Mouse (Mus musculus) midbrain, embryonic 12.5 days (tissue): ENCODE measurements at regions not wholly inside any gene's neighbourhood (a gene's known extent, or its start where the extent isn't known, plus 50 kb on each side); places are given as distances from the start of the nearest gene placed in this dataset.

Experiments used
- ATAC-seq: fragments of 200-750 bp; cut with Nextera tagmentation; 2 replicates; pipeline ENCODE4 v1.8.0; 2017; ENCODE audit warnings: low read depth, moderate TSS enrichment, moderate library complexity; ENCODE audit not compliant: low FRiP score
- H3K27ac ChIP-seq: fragments of 300-500 bp; sonication (generic); replicated peaks from 2 replicates; pipeline ENCODE4 v1.5.1; 2016; ENCODE audit warnings: mild to moderate bottlenecking
- H3K27me3 ChIP-seq: fragments of 300-500 bp; sonication (generic); 2 replicates; pipeline ENCODE4 v1.6.1; 2016; ENCODE audit warnings: mild to moderate bottlenecking
- H3K36me3 ChIP-seq: fragments of 300-500 bp; sonication (generic); 2 replicates; pipeline ENCODE4 v1.6.1; 2016
- H3K4me1 ChIP-seq: fragments of 300-500 bp; sonication (generic); 2 replicates; pipeline ENCODE4 v1.6.1; 2016
- H3K4me2 ChIP-seq: fragments of 300-500 bp; sonication (generic); replicated peaks from 2 replicates; pipeline ENCODE4 v1.6.1; 2016; ENCODE audit warnings: mild to moderate bottlenecking, moderate library complexity
- H3K4me3 ChIP-seq: fragments of 300-500 bp; sonication (generic); 2 replicates; pipeline ENCODE4 v1.5.1; 2016; ENCODE audit warnings: mild to moderate bottlenecking
- H3K9ac ChIP-seq: fragments of 300-500 bp; sonication (generic); replicated peaks from 2 replicates; pipeline ENCODE4 v1.6.1; 2016; ENCODE audit warnings: mild to moderate bottlenecking, moderate library complexity
- H3K9me3 ChIP-seq: fragments of 300-500 bp; sonication (generic); 2 replicates; pipeline ENCODE4 v1.6.1; 2016; ENCODE audit warnings: mild to moderate bottlenecking
- WGBS: fragments of 180-500 bp; shearing (Covaris S2); methylation state at CpG from one replicate; pipeline ENCODE4 v1.1.7; 2016; 5-methylcytosine and 5-hydroxymethylcytosine counted together

DNA sequence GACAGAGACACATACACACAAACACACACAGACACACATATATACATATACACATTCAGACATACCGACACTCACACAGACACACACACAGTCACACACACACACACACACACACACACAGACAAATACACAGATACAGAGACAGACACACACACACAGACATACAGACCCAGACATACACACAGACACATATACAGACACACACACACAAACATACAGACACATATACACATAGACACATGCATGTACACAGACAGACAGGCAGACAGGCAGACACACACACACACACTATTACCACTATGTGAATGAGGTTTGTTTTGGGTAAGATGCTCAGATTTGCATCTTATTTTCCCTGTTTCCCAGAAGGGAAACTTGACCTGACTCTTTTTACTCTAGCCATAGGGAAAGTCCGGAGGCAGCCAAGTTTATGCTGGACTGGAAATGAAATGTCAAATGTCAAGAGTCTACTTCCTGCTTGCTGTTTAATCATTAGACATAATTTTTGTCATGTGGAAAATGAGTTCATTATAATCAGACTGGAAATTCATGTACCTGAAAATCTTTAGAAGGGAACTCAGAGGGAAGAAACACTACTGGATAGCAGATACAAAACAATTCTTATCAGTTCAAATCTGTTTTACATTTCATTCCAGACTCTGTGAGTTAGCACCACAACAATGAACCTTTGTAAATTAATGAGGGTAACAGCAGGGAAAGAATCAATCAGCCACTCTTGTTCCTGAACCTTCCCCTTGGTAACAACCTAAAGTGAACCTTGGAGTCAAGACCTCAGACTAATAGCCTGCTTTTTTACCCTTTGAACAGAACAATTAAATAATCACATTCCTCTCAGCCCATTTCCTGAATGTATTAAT lies 651.1 kb downstream of the Gsdmc2 start:
- no peak overlapping the region for H3K4me2 ChIP-seq
- no peak for ATAC-seq
- H3K9ac ChIP-seq: no peak overlapping the region
- H3K36me3 ChIP-seq: no peaks in the 10 kb centered on the region
- H3K27ac ChIP-seq: no peak overlapping the region
- H3K4me1 ChIP-seq: no peaks in the 10 kb centered on the region
- no peaks in the 10 kb centered on the region for H3K27me3 ChIP-seq
- H3K9me3 ChIP-seq: no peaks in the 10 kb centered on the region
- 82% methylated on average over 2 of the region's 2 CpGs for WGBS
- no peak overlapping the region for H3K4me3 ChIP-seq

GRCm38 (mm10) chr15:63191731-63192130 lies 653.2 kb downstream of the Gsdmc2 start:
- H3K36me3 ChIP-seq: no peaks in the 10 kb centered on the region
- no peak overlapping the region for H3K4me3 ChIP-seq
- no peak overlapping the region for H3K4me2 ChIP-seq
- H3K9ac ChIP-seq: no peak overlapping the region
- no peak overlapping the region for H3K27ac ChIP-seq
- 85% methylated on average over 2 of the region's 2 CpGs for WGBS
- no peaks in the 10 kb centered on the region for H3K27me3 ChIP-seq
- no peaks in the 10 kb centered on the region for H3K9me3 ChIP-seq
- ATAC-seq: no peak
- H3K4me1 ChIP-seq: no peaks in the 10 kb centered on the region

DNA sequence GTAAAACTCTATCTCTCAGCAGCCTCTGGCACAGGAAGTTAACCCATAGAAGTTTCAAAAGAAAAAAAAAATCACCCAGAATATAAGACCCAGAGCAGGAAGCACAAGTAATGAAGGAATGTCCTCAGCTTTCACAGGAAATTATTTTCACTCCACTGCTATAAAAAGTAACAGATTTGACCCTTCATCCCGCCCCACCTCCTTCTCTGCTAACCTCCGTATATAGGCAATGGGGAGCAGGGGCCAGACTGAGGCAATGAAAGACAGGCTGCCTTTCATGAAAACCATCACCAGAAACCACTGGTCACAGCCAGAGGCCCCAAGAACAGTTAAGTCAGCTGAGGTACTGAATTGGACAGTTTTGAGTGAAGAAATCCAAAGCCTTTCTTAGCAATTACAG lies 654.9 kb downstream of the Gsdmc2 start:
- Histone ChIP-seq H3K4me3 (no peak overlapping the region), H3K4me2 (no peak overlapping the region), H3K27me3 (no peaks in the 10 kb centered on the region), H3K27ac (no peak overlapping the region), H3K9me3 (no peaks in the 10 kb centered on the region), H3K4me1 (no peaks in the 10 kb centered on the region), H3K36me3 (no peaks in the 10 kb centered on the region), H3K9ac (no peak overlapping the region)
- 71% methylated on average over 2 of the region's 2 CpGs for WGBS
- no peak for ATAC-seq

- Histone ChIP-seq H3K36me3 (no peaks in the 10 kb centered on the region), H3K9me3 (no peaks in the 10 kb centered on the region), H3K9ac (no peak overlapping the region), H3K27ac (no peak overlapping the region), H3K27me3 (no peaks in the 10 kb centered on the region), H3K4me3 (no peak overlapping the region), H3K4me2 (no peak overlapping the region), H3K4me1 (no peaks in the 10 kb centered on the region)
- ATAC-seq: no peak
Observed at GRCm38 (mm10) chr15:63171003-63171402, 674.0 kb downstream of the Gsdmc2 start.

- H3K4me1 ChIP-seq: no peaks in the 10 kb centered on the region
- no peak for ATAC-seq
- no peaks in the 10 kb centered on the region for H3K27me3 ChIP-seq
- H3K27ac ChIP-seq: no peak overlapping the region
- no peak overlapping the region for H3K4me2 ChIP-seq
- H3K4me3 ChIP-seq: no peak overlapping the region
- H3K36me3 ChIP-seq: no peaks in the 10 kb centered on the region
- 68% methylated on average over 1 of the region's 1 CpGs for WGBS
- H3K9me3 ChIP-seq: no peaks in the 10 kb centered on the region
- no peak overlapping the region for H3K9ac ChIP-seq
Observed at GRCm38 (mm10) chr15:63170171-63170570, 674.8 kb downstream of the Gsdmc2 start.

DNA sequence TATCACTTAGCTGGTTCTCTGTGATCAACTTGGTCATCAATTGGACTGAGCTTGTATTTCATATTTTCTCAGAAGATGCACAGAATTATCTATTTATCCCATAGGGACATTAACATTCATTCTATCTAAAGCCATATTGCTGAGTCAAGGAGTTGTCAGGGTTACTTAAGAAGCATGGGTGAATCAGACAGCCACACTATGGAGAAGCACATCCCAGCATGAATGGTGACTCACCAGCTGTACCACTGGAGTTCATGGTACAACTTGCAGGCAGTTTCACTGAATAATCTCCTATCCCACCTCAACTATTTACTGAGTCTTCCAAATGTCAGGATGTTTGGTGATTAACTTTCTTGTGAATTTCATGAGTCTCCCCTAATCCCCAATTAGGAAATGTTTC lies 678.6 kb downstream of the Gsdmc2 start:
- no peaks in the 10 kb centered on the region for H3K27me3 ChIP-seq
- no peak for ATAC-seq
- H3K4me2 ChIP-seq: no peak overlapping the region
- H3K9me3 ChIP-seq: no peaks in the 10 kb centered on the region
- H3K36me3 ChIP-seq: no peaks in the 10 kb centered on the region
- no peak overlapping the region for H3K27ac ChIP-seq
- no peak overlapping the region for H3K4me3 ChIP-seq
- no peaks in the 10 kb centered on the region for H3K4me1 ChIP-seq
- H3K9ac ChIP-seq: no peak overlapping the region

- Histone ChIP-seq H3K27me3 (no peaks in the 10 kb centered on the region), H3K9me3 (no peaks in the 10 kb centered on the region), H3K4me3 (no peak overlapping the region), H3K4me2 (no peak overlapping the region), H3K36me3 (no peaks in the 10 kb centered on the region), H3K4me1 (no peaks in the 10 kb centered on the region), H3K27ac (no peak overlapping the region), H3K9ac (no peak overlapping the region)
- ATAC-seq: no peak
- 70% methylated on average over 6 of the region's 6 CpGs for WGBS
Observed at GRCm38 (mm10) chr15:63163550-63164279, 681.3 kb downstream of the Gsdmc2 start.

DNA sequence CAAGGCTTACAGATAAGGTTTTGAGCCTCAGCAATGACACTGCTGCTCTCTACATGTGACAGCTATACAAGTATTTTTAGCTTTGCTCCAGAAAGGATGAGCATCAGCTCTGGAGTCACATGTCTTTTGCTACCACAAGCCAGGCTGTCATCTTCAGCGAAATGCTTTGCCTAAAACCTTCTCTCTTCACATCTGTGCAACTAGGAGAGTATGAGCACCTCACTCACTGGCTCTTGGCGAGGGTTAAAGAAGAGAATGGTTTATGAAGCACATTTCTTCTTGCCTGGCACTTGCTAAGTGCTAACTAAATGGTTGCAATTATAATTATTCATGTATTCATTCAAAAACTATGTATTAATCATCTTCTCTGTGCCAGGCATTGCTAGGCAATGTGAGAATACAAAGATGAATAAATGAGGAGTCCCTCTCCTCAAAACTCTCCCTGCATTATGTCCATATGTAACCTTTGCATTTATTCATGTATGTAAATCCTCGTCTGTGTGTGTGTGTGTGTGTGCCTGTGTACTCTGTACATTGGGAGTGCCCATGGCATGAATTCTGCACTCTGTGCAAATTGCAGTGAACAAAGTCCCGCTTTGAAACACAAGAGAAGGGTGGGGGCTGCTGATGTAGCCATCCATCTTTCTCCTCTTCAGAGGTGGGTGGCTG lies 682.0 kb downstream of the Gsdmc2 start:
- ATAC-seq: no peak
- H3K27me3 ChIP-seq: no peaks in the 10 kb centered on the region
- no peak overlapping the region for H3K27ac ChIP-seq
- H3K36me3 ChIP-seq: no peaks in the 10 kb centered on the region
- no peaks in the 10 kb centered on the region for H3K4me1 ChIP-seq
- WGBS: 65% methylated on average over 4 of the region's 4 CpGs
- H3K4me3 ChIP-seq: no peak overlapping the region
- no peaks in the 10 kb centered on the region for H3K9me3 ChIP-seq
- no peak overlapping the region for H3K9ac ChIP-seq
- H3K4me2 ChIP-seq: no peak overlapping the region

DNA sequence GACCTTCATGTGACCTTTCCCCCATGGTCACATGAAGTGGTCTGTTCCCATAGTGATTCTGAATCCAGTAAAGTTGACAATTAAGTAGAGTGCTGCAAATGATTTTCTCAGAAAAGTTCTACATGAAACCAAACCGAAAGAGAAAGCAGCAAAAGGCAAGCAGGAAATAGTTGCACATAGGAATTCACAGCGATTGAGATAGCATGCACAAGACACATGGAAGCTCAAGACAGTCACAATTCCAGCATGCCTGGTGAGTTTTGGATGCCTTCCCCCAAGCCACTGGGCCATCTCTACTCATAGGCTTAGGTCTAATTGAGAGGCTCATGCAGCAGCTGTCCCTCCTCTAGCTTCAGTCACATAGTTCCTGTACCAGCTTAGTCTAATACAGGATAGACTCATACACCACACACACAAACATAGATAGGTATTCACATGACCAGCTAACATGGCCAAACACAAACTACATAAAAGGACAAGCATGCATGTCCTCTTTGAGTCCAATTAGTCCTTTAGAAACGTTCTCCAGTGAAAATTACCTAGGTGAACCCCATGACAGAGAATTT lies 721.8 kb downstream of the Gsdmc2 start:
- whole genome bisulfite sequencing: 83% methylated on average over 3 of the region's 3 CpGs
- no peak overlapping the region for H3K4me3 ChIP-seq
- H3K27ac ChIP-seq: no peak overlapping the region
- no peak for ATAC-seq
- no peaks in the 10 kb centered on the region for H3K4me1 ChIP-seq
- no peaks in the 10 kb centered on the region for H3K27me3 ChIP-seq
- no peaks in the 10 kb centered on the region for H3K36me3 ChIP-seq
- H3K4me2 ChIP-seq: no peak overlapping the region
- no peak overlapping the region for H3K9ac ChIP-seq
- no peaks in the 10 kb centered on the region for H3K9me3 ChIP-seq

DNA sequence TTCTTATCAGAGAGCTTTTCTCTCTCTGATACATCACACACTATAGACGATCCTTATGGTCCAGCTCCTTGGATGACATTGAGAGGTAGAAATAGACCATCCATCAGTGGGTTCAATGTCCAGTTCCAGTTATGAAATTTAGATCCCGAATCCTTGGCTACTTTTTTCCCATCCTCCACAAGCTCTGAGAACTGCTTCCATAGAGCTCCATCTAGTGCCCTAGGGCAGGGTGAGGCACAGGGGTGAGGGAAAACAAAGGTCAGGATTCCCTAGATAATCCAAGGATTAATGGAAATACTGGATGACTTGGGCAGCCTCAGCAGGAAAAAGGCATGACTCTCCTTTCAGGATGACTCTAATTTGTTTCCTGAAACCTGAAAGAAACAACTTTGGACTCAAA lies 732.1 kb downstream of the Gsdmc2 start:
- H3K4me3 ChIP-seq: no peak overlapping the region
- H3K27me3 ChIP-seq: no peaks in the 10 kb centered on the region
- H3K4me2 ChIP-seq: no peak overlapping the region
- H3K9ac ChIP-seq: no peak overlapping the region
- no peaks in the 10 kb centered on the region for H3K4me1 ChIP-seq
- no peaks in the 10 kb centered on the region for H3K9me3 ChIP-seq
- H3K36me3 ChIP-seq: no peaks in the 10 kb centered on the region
- H3K27ac ChIP-seq: no peak overlapping the region
- 70% methylated on average over 2 of the region's 2 CpGs for WGBS
- no peak for ATAC-seq

GRCm38 (mm10) chr15:63100093-63100492 lies 744.9 kb downstream of the Gsdmc2 start:
- no peaks in the 10 kb centered on the region for H3K4me1 ChIP-seq
- no peak for ATAC-seq
- H3K9me3 ChIP-seq: no peaks in the 10 kb centered on the region
- no peaks in the 10 kb centered on the region for H3K27me3 ChIP-seq
- H3K4me2 ChIP-seq: no peak overlapping the region
- 92% methylated on average over 3 of the region's 3 CpGs for WGBS
- no peak overlapping the region for H3K4me3 ChIP-seq
- no peak overlapping the region for H3K9ac ChIP-seq
- H3K36me3 ChIP-seq: no peaks in the 10 kb centered on the region
- no peak overlapping the region for H3K27ac ChIP-seq

DNA sequence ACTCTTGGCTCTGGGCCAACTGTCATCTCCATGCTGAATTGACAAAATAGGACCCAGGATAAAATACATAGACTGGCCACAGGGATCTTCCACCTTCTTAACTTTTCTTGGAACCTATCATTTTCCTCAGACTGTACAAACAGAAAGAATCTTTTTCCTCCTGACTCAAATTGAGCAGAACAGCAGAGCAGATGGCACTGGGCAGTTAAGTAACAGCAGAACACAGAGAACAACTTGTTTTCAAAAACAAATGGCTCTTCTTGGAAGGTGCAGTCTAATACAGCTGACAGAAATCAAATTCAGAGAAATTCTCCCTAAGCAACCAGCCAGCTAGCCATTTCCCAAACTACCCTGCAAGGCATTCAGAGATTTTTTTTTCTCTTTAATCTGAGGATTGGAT lies 763.0 kb downstream of the Gsdmc2 start:
- H3K27ac ChIP-seq: no peak overlapping the region
- no peak overlapping the region for H3K4me3 ChIP-seq
- no peaks in the 10 kb centered on the region for H3K36me3 ChIP-seq
- H3K9me3 ChIP-seq: no peaks in the 10 kb centered on the region
- H3K4me1 ChIP-seq: no peaks in the 10 kb centered on the region
- ATAC-seq: no peak
- H3K27me3 ChIP-seq: no peaks in the 10 kb centered on the region
- H3K4me2 ChIP-seq: no peak overlapping the region
- H3K9ac ChIP-seq: no peak overlapping the region
